Mouse (Mus musculus): ENCODE measurements around the gene Gm8212. TPM values are rescaled to one million over a fixed set of nuclear protein-coding genes. Genes with fewer than 3 reads are reported as not detected.
"Not testable (repeated sequence)": the region's sequence is repeated elsewhere in the genome, so short reads cannot be mapped to it uniquely, and the experiment has no call there.

The Gm8212 gene
- not detected for total RNA-seq (2021)

DNA sequence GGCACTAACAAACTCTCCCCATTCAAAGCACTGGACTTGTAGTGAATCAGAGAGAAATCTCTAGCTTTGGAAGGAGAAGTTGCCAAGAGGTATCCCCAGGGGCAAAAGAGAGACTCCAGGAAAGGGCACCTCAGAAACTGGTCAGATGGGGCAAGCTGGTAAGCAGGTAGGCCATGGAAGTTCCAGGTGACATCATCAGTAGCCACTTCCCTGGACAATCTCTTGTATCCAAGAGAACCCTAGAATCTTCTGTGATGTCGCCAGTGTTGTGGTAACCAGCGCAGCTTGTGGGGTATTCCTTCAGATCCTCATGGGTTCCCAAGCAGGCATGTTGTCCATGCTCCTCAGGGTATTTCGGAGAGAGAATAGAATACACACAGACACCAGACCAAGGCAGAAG, at the start of gene Gm8212:
Gene Gm8212, plus strand, starts transcription at position 301 of the 400 bp plus-strand sequence.
- intact Hi-C loops (cut with DNase I); DNase-seq (ENCODE audit: low spot score in 2 of 2): not testable (repeated sequence)

DNA sequence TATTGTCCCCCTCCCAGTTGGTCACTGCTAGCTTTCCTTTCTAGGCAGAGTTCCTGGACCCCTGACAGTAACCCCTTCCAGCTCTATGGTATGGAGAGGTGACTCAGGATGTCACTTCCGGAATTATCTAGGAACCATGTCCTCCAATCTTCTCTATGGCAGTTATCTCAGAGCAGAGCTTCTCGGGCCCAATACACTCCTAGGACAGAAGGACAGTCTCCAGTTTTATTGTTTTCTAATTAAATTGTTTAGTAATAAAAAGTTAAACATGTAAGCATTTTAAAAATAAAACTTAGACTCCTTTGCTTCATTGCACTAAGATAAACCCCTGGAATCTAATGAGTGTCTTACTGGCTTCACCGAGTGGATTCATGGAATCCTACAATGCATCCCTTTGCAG, 15.7 kb downstream of the Gm8212 start, which contains the start of gene 4930503E14Rik:
Gene 4930503E14Rik, minus strand, starts transcription at position 101 of the 400 bp plus-strand sequence.
- intact Hi-C loops (cut with DNase I); DNase-seq (ENCODE audit: low spot score in 2 of 2): not testable (repeated sequence)

GRCm38 (mm10) chr14:44248039-44248438, 50.6 kb downstream of the Gm8212 start:
- intact Hi-C loops (cut with DNase I) = no loop called here
- no peak for DNase-seq (ENCODE audit: low spot score in 2 of 2)

Other genes with a start within 250 kb of the Gm8212 start
- gene Ang5, start 240.6 kb upstream of the Gm8212 start, total RNA-seq (2021) = not detected
- not detected for gene Ang6, start 195.4 kb upstream of the Gm8212 start, total RNA-seq (2021)
- gene Ear2, start 95.0 kb upstream of the Gm8212 start, total RNA-seq (2021) = under 1 TPM; 0.47 to 0.79 TPM
- not detected for gene Gm3327, start 73.8 kb upstream of the Gm8212 start, total RNA-seq (2021)
- gene 4930503E14Rik, start 15.6 kb downstream of the Gm8212 start, total RNA-seq (2021) = not detected
- not detected for gene Gm8220, start 87.9 kb downstream of the Gm8212 start, total RNA-seq (2021)
- gene Gm5930, start 140.9 kb downstream of the Gm8212 start, total RNA-seq (2021) = not detected
- not detected for gene Gm8229, start 167.7 kb downstream of the Gm8212 start, total RNA-seq (2021)
- gene Gm3371, start 213.0 kb downstream of the Gm8212 start, total RNA-seq (2021) = not detected
- not detected for gene Gm8232, start 236.0 kb downstream of the Gm8212 start, total RNA-seq (2021)

Data from left cerebral cortex, postnatal 36 days (tissue).